Mouse (Mus musculus): Measurements from ENCODE around the gene Fam71e2.

The Fam71e2 gene

GRCm38 (mm10) chr7:4741151-4741550, 30.0 kb downstream of the Fam71e2 start:
- intact Hi-C loops (cut with DNase I), result loop anchor here (5.0 kb wide), 1 partner anchor 46 kb away; the partner anchor contains the start of gene Tmem238

DNA sequence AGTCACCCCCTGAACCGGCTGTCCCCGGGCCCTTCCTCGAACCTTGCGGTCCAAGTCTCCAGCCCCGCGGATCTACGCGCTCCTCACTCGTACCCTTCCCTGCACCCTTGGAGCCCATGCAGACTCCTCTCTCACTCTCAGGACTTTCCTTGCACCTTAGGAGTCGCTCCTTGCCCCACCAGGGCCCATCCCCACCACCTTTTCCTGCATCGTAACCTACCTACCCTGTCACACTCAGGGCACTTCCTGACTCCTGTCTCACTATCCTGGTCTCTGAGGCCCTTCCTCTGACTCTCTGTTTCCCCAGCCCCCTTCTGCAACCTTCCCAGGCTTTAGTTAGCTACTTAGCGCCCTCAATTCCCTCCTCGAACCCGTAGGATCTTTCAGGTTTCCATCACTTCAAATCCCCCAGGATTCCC, 30.8 kb downstream of the Fam71e2 start:
- intact Hi-C loops (cut with DNase I), result loop anchor here (5.0 kb wide), 1 partner anchor 47 kb away; the partner anchor contains the start of gene Tmem238

DNA sequence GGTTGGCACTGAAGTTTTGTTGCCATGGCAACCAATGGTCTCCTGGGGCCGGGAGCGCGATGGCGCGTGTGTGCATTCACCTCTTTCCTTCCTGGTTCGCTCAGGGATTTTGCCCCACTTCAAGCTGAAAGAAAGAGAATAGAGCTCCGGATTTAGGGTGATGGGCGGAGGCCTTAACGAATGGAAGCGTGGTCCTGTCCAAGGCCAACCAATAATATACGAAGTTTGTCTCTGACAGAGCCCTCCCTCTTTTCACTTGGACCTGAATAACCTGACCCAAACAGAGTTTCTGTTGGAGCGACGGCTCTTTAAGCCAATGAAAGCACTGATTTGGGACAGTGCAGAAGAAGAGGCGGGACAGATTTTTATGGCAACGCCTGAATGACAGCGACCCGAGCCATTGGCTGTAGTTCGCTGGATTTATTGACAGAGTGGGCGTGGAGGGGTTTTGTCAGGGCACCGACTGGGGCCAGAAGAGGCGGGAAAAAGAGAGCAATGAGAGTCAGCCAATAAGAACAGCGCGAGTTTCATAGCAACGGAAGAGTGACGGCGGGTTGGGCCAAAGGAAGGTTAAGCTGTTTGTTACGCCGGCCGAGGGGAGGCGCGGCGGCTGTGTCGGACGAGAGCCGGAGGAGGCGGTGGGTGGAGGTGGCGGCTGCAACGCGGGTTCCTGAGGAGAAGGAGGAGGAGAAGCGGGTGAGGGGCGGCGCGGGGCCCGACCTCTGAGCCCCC, 31.4 kb downstream of the Fam71e2 start, which contains the start of gene Kmt5c:
Gene Kmt5c, plus strand, starts transcription at position 572 of the 732 bp plus-strand sequence.
- intact Hi-C loops (cut with DNase I), result loop anchor here (5.0 kb wide), 1 partner anchor 48 kb away; the partner anchor contains the start of gene Tmem238

DNA sequence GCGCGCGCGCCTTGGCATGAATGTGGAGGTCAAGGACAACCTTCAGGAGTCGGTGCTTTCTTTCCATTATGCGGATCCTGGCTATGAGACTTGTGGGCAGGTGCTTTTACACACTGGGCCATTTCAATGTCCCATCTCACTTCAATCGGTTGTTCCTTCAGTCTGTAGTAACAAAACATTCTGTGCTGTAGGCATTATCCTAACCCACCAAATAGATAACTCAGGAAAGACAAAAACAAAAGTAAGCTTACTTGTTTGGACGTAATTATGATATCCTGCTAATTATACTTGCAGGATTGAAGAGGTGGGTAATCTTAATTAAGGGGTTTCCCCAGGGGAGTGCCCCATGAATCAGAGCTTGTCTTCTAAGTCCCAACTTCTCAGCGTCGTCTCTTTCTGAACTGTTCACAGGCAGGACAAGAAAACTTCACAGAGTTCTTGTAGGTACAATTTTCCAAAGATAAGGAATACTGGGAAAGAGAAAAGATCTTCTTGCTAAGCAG, 32.0 kb downstream of the Fam71e2 start:
- intact Hi-C loops (cut with DNase I), result no loop called here

DNA sequence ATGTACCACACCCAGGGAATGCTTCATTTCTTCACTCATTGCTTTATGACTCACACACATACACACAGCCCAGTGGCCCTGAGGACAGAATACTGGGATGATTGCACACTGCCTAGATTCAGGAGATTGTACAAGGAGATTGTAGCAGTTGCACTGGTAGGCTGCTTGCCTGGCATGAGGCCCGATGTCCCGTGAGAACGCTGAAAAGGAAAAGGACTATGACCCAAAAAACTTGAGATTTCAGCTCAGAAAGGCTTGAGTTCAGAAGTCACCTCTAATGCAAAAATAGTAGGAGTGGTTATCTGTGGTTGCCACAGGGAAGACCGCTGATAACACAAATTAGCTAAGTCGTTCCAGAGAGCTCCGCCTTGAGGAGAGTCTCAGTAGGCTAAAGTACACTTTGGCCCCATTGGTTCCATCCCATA, 38.1 kb downstream of the Fam71e2 start:
- intact Hi-C loops (cut with DNase I), result no loop called here

- intact Hi-C loops (cut with DNase I), result no loop called here
Measured at GRCm38 (mm10) chr7:4731090-4731489, 40.0 kb downstream of the Fam71e2 start.

GRCm38 (mm10) chr7:4725169-4725568, 45.9 kb downstream of the Fam71e2 start, which contains the start of gene Tmem150b:
Gene Tmem150b, minus strand, starts transcription at chr7:4725249.
- intact Hi-C loops (cut with DNase I), result no loop called here

GRCm38 (mm10) chr7:4724359-4724758, 46.7 kb downstream of the Fam71e2 start:
- intact Hi-C loops (cut with DNase I), result no loop called here

GRCm38 (mm10) chr7:4723508-4723907, 47.6 kb downstream of the Fam71e2 start:
- intact Hi-C loops (cut with DNase I), result no loop called here

DNA sequence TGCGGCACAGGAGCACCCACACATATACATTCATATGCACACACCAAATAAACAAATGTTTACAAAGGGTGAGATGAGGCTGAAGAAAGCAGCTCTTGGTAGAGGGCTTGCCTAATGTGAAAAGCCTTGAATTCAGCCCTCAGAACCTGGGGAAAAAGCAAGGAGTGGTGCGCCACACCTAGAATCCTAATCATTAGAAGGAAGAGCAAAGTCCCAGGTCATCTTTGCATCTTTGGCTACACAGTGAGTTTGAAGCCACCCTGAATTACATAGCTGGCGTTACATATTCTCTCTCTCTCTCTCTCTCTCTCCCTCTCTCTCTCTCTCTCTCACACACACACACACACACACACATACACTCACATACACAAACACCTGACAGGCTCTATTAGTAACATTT, 51.8 kb downstream of the Fam71e2 start:
- intact Hi-C loops (cut with DNase I), result no loop called here

DNA sequence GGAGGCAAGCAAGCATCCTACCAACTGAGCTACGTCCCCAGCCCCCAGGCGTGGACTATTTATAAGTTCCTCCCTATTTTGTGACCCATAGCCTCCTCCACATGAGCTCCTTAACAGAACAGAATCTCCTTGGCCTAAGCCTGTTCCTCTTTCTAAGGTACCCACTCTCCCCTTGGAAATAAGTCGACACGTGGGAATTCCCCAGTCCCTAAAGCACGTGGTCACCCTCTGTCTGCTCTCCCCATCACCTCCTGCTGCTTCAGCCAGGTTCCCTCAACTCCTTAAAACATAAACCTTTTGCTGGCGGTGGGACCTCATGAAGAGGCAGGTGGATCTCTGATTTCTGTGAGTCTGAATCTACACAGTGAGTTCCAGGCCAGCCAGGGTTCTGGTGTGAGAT, 54.1 kb downstream of the Fam71e2 start:
- intact Hi-C loops (cut with DNase I), result no loop called here

DNA sequence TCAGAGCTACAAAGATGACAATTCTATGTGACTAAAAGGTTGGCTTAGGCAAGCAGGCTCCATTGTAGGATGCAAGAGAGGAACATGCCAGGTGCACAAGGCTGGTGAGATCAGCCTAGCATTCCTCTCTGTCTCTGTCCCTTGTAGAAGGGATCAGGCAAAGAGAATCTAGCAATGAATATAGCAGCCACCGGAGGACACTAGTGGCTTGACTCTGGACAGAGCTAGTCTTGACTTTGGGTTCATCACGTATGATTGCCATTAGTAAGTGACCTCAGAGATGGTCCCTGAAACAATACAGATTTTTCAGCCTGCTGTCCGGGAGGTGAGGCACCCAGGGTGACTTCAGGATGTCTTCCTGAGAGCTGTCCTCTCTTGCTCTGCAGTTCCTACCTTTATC, 58.5 kb downstream of the Fam71e2 start:
- intact Hi-C loops (cut with DNase I), result loop anchor here (5.0 kb wide), 1 partner anchor 80 kb away; the partner anchor contains the start of gene Rpl28

DNA sequence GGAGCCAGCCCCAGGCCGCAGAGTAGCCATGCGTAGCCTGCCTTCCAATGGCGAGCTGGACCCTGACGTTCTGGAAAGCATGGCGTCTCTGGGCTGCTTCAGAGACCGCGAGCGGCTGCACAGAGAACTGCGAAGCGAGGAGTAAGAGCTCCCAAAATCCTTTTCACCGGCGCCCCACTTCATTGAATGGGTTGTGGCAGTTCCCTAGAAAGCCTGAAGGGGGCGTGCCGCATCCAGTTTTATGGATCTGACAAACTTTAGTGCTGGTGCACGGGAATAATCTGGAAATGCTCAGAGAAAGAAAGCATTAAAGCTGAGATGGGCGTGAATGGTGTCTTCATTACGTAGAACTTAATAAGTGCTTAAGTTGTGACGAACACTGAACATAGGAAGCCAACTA, 66.0 kb downstream of the Fam71e2 start:
- intact Hi-C loops (cut with DNase I), result no loop called here
